Mouse (Mus musculus) heart, embryonic 14.5 days (tissue): ENCODE results near the gene Rnf224. TPM values are rescaled to one million over a fixed set of nuclear protein-coding genes. Genes with fewer than 3 reads are reported as not detected.

Experiments
- ATAC-seq: fragments of 200-750 bp; cut with Nextera tagmentation; 2 replicates; pipeline ENCODE4 v1.8.0; 2017; ENCODE audit warnings: low read depth, moderate TSS enrichment; ENCODE audit not compliant: insufficient number of reproducible peaks, insufficient read depth, low FRiP score
- H3K27ac ChIP-seq, 2 experiments: fragments of 200-500 bp in 1 of 2; fragments of 300-500 bp in 1 of 2; sonication (generic) in 1 of 2; replicated peaks in 1 of 2; 2 replicates each; pipeline ENCODE4 v1.5.1; 2012 to 2014; ENCODE audit warnings: low read depth in 2 of 2, low read length in 2 of 2, control low read depth in 1 of 2, mild to moderate bottlenecking in 1 of 2, mixed read lengths in 1 of 2; ENCODE audit not compliant: control insufficient read depth in 1 of 2, insufficient read depth in 1 of 2
- H3K27me3 ChIP-seq: fragments of 300-500 bp; sonication (generic); 2 replicates; pipeline ENCODE4 v1.6.1; 2014; ENCODE audit warnings: mild to moderate bottlenecking, low read length, control low read depth; ENCODE audit not compliant: control insufficient read depth, insufficient read depth
- H3K36me3 ChIP-seq: fragments of 300-500 bp; sonication (generic); 2 replicates; pipeline ENCODE4 v1.6.1; 2014; ENCODE audit warnings: mild to moderate bottlenecking, control low read depth, low read length, mixed read lengths; ENCODE audit not compliant: control insufficient read depth, insufficient read depth
- H3K4me1 ChIP-seq, 2 experiments: fragments of 200-500 bp in 1 of 2; fragments of 300-500 bp in 1 of 2; sonication (generic) in 1 of 2; 2 replicates each; pipeline ENCODE4 v1.6.1; 2012 to 2014; ENCODE audit warnings: low read length in 2 of 2, control low read depth in 1 of 2, mixed read lengths in 1 of 2; ENCODE audit not compliant: control insufficient read depth in 2 of 2, insufficient read depth in 2 of 2
- H3K4me2 ChIP-seq: fragments of 300-500 bp; sonication (generic); 2 replicates; pipeline ENCODE4 v1.6.1; 2014; ENCODE audit warnings: mild to moderate bottlenecking, low read length
- H3K4me3 ChIP-seq, 2 experiments: fragments of 200-500 bp in 1 of 2; fragments of 300-500 bp in 1 of 2; sonication (generic) in 1 of 2; 2 replicates each; pipeline ENCODE4 v1.5.1; 2012 to 2014; ENCODE audit warnings: low read length in 2 of 2, mild to moderate bottlenecking in 2 of 2, control low read depth in 1 of 2, low read depth in 1 of 2, moderate library complexity in 1 of 2; ENCODE audit not compliant: control insufficient read depth in 1 of 2, insufficient read depth in 1 of 2
- H3K9ac ChIP-seq: fragments of 300-500 bp; sonication (generic); 2 replicates; pipeline ENCODE4 v1.6.1; 2014; ENCODE audit warnings: mild to moderate bottlenecking, low read length
- H3K9me3 ChIP-seq: fragments of 300-500 bp; sonication (generic); 2 replicates; pipeline ENCODE4 v1.6.1; 2016; ENCODE audit warnings: low read length, control low read depth; ENCODE audit not compliant: control insufficient read depth
- WGBS: fragments of 180-500 bp; shearing (Covaris S2); extraction: QIAGEN DNeasy Blood & Tissue Kit; methylation state at CpG from one replicate; pipeline ENCODE4 v1.1.7; 2014; 5-methylcytosine and 5-hydroxymethylcytosine counted together
- polyA plus RNA-seq: library from polyadenylated mRNA; unstranded; fragments of >200 nt; fragmentation: Nextera tagmentation; extraction: Ambion mirVana; gene quantifications from 2 replicates; pipeline ENCODE4 v1.2.1, GENCODE M21; 2014

Gene Rnf224
- polyA plus RNA-seq, 1 experiment from 2014 or later: not detected

DNA sequence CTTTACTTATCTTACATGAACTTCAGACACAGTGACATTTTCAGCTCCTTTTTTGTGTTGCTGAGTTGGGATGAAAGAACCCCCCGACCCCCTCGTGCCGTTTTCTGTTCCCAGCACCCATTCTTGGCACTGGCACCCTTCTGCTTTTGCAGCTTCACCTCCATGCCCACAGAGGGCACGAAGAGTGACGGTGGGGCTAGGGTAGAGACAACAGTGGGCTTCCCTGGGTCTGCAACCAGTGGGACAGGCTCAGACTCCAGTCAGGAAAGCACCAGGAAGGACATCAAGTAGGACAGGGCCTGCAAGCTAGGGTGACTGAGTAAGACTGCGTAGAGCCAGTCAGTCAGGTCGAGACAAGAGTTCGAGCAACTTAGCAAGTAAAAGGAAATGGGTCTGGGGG is 3.7 kb upstream of the Rnf224 start:
- Histone ChIP-seq H3K4me1 (peaks cover 8 to 18% of the 10 kb centered on the region in 2 experiments), H3K27me3 (peaks cover 28% of the 10 kb centered on the region), H3K4me3 (peak overlapping the region; percentile 19 to 28; a peak in 3 of 4 replicates), H3K27ac (no peak overlapping the region), H3K9ac (peak overlapping the region; percentile 2; the same call in 1 of the 2 replicates), H3K9me3 (no peaks in the 10 kb centered on the region), H3K36me3 (no peaks in the 10 kb centered on the region), H3K4me2 (peak overlapping the region; percentile 98)
- ATAC-seq: no peak
- WGBS: 53% methylated on average over 8 of the region's 8 CpGs

DNA sequence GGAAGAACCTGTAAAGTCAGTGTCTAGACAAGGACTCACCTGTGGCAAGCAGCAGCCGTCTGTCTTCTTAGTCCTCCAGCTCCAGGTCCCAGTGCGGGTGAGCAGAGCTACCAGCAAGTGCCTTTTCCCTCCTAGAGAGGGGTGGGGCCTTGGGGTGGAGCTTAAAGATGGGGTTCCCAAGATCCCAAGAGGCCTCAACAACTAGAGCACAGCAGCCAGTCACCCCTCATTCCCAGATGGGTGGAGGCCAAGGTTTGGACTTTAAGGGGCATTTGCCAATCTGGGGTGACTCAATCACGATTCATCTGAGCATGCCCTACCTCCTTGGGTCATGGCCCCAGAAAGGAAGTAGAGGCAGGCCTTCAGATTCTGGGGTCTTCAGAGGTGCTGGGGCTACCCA is 3.2 kb upstream of the Rnf224 start:
- Histone ChIP-seq H3K4me2 (no peak overlapping the region), H3K27ac (no peak overlapping the region), H3K4me3 (no peak overlapping the region), H3K36me3 (no peaks in the 10 kb centered on the region), H3K9ac (no peak overlapping the region), H3K27me3 (peaks cover 28% of the 10 kb centered on the region), H3K9me3 (no peaks in the 10 kb centered on the region), H3K4me1 (peaks cover 8 to 18% of the 10 kb centered on the region in 2 experiments)
- ATAC-seq: no peak
- WGBS: 76% methylated on average over 3 of the region's 3 CpGs

GRCm38 (mm10) chr2:25238106-25238505 is 1.5 kb upstream of the Rnf224 start:
- Histone ChIP-seq H3K27me3 (peaks cover 27% of the 10 kb centered on the region), H3K4me2 (no peak overlapping the region), H3K9me3 (no peaks in the 10 kb centered on the region), H3K27ac (no peak overlapping the region), H3K9ac (no peak overlapping the region), H3K4me3 (no peak overlapping the region), H3K4me1 (peaks cover 8 to 18% of the 10 kb centered on the region in 2 experiments), H3K36me3 (no peaks in the 10 kb centered on the region)
- no peak for ATAC-seq

DNA sequence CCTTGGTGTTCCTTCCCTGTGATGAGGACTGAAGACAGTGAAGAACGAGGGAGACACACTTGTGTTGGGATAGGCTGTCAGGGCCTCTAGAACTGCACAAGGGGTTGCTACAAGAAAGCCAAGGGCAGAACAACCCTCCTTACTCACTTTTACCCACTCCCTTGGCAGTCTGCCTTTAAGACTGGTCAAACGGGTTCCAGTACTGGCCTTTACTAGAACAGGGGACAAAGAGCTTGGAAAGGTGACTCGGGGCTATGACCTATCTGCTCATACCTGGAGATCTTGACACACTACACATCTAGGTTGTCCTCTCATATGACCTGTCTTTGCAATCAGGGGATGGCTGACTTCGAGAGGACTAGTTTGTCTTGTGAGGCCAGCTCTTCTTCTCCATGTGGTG is 935 bp upstream of the Rnf224 start:
- Histone ChIP-seq H3K36me3 (no peaks in the 10 kb centered on the region), H3K27me3 (peaks cover 21% of the 10 kb centered on the region), H3K27ac (no peak overlapping the region), H3K9ac (no peak overlapping the region), H3K4me2 (no peak overlapping the region), H3K4me3 (no peak overlapping the region), H3K9me3 (no peaks in the 10 kb centered on the region), H3K4me1 (peaks cover 8 to 14% of the 10 kb centered on the region in 2 experiments)
- 53% methylated on average over 4 of the region's 4 CpGs for WGBS
- no peak for ATAC-seq

GRCm38 (mm10) chr2:25234551-25235220 is 1.9 kb downstream of the Rnf224 start:
- WGBS: 61% methylated on average over 5 of the region's 5 CpGs
- no peak overlapping the region for H3K9ac ChIP-seq
- no peak overlapping the region for H3K4me3 ChIP-seq
- peaks cover 27% of the 10 kb centered on the region for H3K27me3 ChIP-seq
- no peak overlapping the region for H3K4me2 ChIP-seq
- no peaks in the 10 kb centered on the region for H3K4me1 ChIP-seq
- no peaks in the 10 kb centered on the region for H3K9me3 ChIP-seq
- no peaks in the 10 kb centered on the region for H3K36me3 ChIP-seq
- no peak for ATAC-seq
- H3K27ac ChIP-seq: no peak overlapping the region

- H3K9ac ChIP-seq: no peak within 1 kb of the TSS
- H3K27me3 ChIP-seq: peaks cover 27% of the 10 kb centered on the region
- H3K4me2 ChIP-seq: no peak within 1 kb of the TSS
- no peaks in the 10 kb centered on the region for H3K36me3 ChIP-seq
- 0 out of 4 replicates have a peak, but pooled peaks cover 0 to under 1% of the 10 kb centered on the region in 2 experiments for H3K4me1 ChIP-seq
- H3K4me3 ChIP-seq: no peak within 1 kb of the TSS
- no peaks in the 10 kb centered on the region for H3K9me3 ChIP-seq
- ATAC-seq: no peak
- WGBS: 76% methylated on average over 3 of the region's 3 CpGs
- H3K27ac ChIP-seq: no peak within 1 kb of the TSS
Measured at GRCm38 (mm10) chr2:25234050-25234449, 2.5 kb downstream of the Rnf224 start, which contains the start of gene Slc34a3. TSS of gene Slc34a3 (minus strand) at chr2:25234364.

- Histone ChIP-seq H3K36me3 (no peaks in the 10 kb centered on the region), H3K27me3 (peaks cover 27% of the 10 kb centered on the region), H3K4me3 (no peak overlapping the region), H3K9ac (no peak overlapping the region), H3K27ac (no peak overlapping the region), H3K4me2 (no peak overlapping the region), H3K9me3 (no peaks in the 10 kb centered on the region), H3K4me1 (peaks cover 3 to 4% of the 10 kb centered on the region in 2 experiments; a peak in 2 of 4 replicates)
- 73% methylated on average over 4 of the region's 4 CpGs for WGBS
- no peak for ATAC-seq
Measured at GRCm38 (mm10) chr2:25233421-25233820, 3.2 kb downstream of the Rnf224 start.

- no peak overlapping the region for H3K9ac ChIP-seq
- no peaks in the 10 kb centered on the region for H3K9me3 ChIP-seq
- peaks cover 3 to 10% of the 10 kb centered on the region in 2 experiments; a peak in 3 of 4 replicates for H3K4me1 ChIP-seq
- H3K27me3 ChIP-seq: peaks cover 27% of the 10 kb centered on the region
- no peak for ATAC-seq
- H3K4me3 ChIP-seq: no peak overlapping the region
- H3K27ac ChIP-seq: no peak overlapping the region
- WGBS: 45% methylated on average over 12 of the region's 12 CpGs
- H3K4me2 ChIP-seq: no peak overlapping the region
- H3K36me3 ChIP-seq: no peaks in the 10 kb centered on the region
Measured at GRCm38 (mm10) chr2:25231038-25231437, 5.5 kb downstream of the Rnf224 start.
